Mouse (Mus musculus) megakaryocyte-erythroid progenitor cell, adult 5-6 weeks (primary cell): Measurements from ENCODE around the gene Tm7sf3. TPM values are rescaled to one million over a fixed set of nuclear protein-coding genes. Genes with fewer than 3 reads are reported as not detected.

Experiments used
- ATAC-seq: replicated peaks from 2 replicates; pipeline ENCODE4 v1.8.0; 2016; ENCODE audit warnings: mild to moderate bottlenecking, inconsistent platforms; ENCODE audit not compliant: severe bottlenecking, poor library complexity, low FRiP score, low TSS enrichment
- total RNA-seq, 2 experiments: library from RNA; stranded (forward) in 1 of 2; stranded (reverse) in 1 of 2; fragments of 200-1000, 215-1000 nt in 1 of 2; fragments of >200 nt in 1 of 2; fragmentation: Nextera tagmentation in 1 of 2; gene quantifications; 2 replicates each; pipeline ENCODE4 v1.2.3; 2014 to 2017

The Tm7sf3 gene
- total RNA-seq, 2 experiments from 2014 or later: 47.6 to 60.9 TPM

GRCm38 (mm10) chr6:146664116-146664515 lies 21.5 kb upstream of the Tm7sf3 start:
- ATAC-seq: 0 out of 2 replicates have a peak, but pooled peaks have one; percentile 41

GRCm38 (mm10) chr6:146662679-146663078 lies 20.1 kb upstream of the Tm7sf3 start:
- peak; percentile 88 for ATAC-seq

- no peak for ATAC-seq
These were observed 19.0 kb upstream of the Tm7sf3 start for GRCm38 (mm10) chr6:146661655-146662054.

GRCm38 (mm10) chr6:146660591-146660990 lies 18.0 kb upstream of the Tm7sf3 start:
- no peak for ATAC-seq

GRCm38 (mm10) chr6:146653197-146653596 lies 10.6 kb upstream of the Tm7sf3 start:
- ATAC-seq: peak; percentile 62; the same call in 1 of the 2 replicates

- no peak for ATAC-seq
These were observed 8.8 kb upstream of the Tm7sf3 start for GRCm38 (mm10) chr6:146651431-146651830.

GRCm38 (mm10) chr6:146650013-146650412 lies 7.4 kb upstream of the Tm7sf3 start:
- ATAC-seq: no peak

- ATAC-seq: peak; percentile 48
These were observed 553 bp upstream of the Tm7sf3 start for GRCm38 (mm10) chr6:146643184-146643570.

- 0 out of 2 replicates have a peak, but pooled peaks have one; percentile 3 for ATAC-seq
These were observed 908 bp downstream of the Tm7sf3 start for GRCm38 (mm10) chr6:146641621-146642210.

GRCm38 (mm10) chr6:146640991-146641390 lies 1.6 kb downstream of the Tm7sf3 start:
- ATAC-seq: no peak

GRCm38 (mm10) chr6:146640068-146640965 lies 2.3 kb downstream of the Tm7sf3 start:
- no peak for ATAC-seq

- no peak for ATAC-seq
These were observed 6.1 kb downstream of the Tm7sf3 start for GRCm38 (mm10) chr6:146636482-146636881.

GRCm38 (mm10) chr6:146634759-146635606 lies 7.6 kb downstream of the Tm7sf3 start:
- no peak for ATAC-seq

- ATAC-seq: peak; percentile 14
These were observed 8.5 kb downstream of the Tm7sf3 start for GRCm38 (mm10) chr6:146634015-146634722.

GRCm38 (mm10) chr6:146633629-146634014 lies 9.0 kb downstream of the Tm7sf3 start:
- ATAC-seq: 0 out of 2 replicates have a peak, but pooled peaks have one; percentile 24

GRCm38 (mm10) chr6:146633097-146633496 lies 9.5 kb downstream of the Tm7sf3 start:
- ATAC-seq: no peak

GRCm38 (mm10) chr6:146632403-146632802 lies 10.2 kb downstream of the Tm7sf3 start:
- no peak for ATAC-seq

- no peak for ATAC-seq
These were observed 10.8 kb downstream of the Tm7sf3 start for GRCm38 (mm10) chr6:146631847-146632246.

GRCm38 (mm10) chr6:146630961-146631360 lies 11.7 kb downstream of the Tm7sf3 start:
- ATAC-seq: peak; percentile 45
